Comparison of ENCODE assay signal across 17 mouse cellular contexts in genomic region chr5:111848917-111849316, GRCm38 (mm10).
DNase-seq lines count a peak whose midpoint lies in the region; ATAC-seq and TF ChIP-seq lines count a peak whose summit lies in the region.
"Had no signal": no experiment of that assay in that cellular context is flagged by ENCODE, and none has a peak within 500 bp of the region (broad histone marks: within the 10 kb centered on the region; RNA-seq: fewer than 3 reads in every experiment).

No protein-coding gene starts in this region.

- peak; percentile 29; the same call in 1 of the 2 replicates for TF ChIP-seq CTCF in kidney, postnatal 0 days (IDR thresholded peaks at IDR 0.05; ENCODE audit: low read depth)

- ATAC-seq in kidney, postnatal 0 days (replicated peaks; ENCODE audit: low FRiP score, low read depth), result no peak
- ATAC-seq in kidney, embryonic 16.5 days (ENCODE audit: low FRiP score, low TSS enrichment), result no peak
- ATAC-seq: intestine, embryonic 16.5 days had no signal

- H3K27ac ChIP-seq in kidney, postnatal 0 days, result no peak overlapping the region
- no peak overlapping the region for H3K27ac ChIP-seq in kidney, embryonic 16.5 days (ENCODE audit: low read length)
- H3K27ac ChIP-seq: embryonic facial prominence, embryonic 13.5 days; heart, embryonic 13.5 days; hindbrain, embryonic 10.5 days; liver, embryonic 15.5 days had no signal

- WGBS in kidney, postnatal 0 days, result 82% methylated on average over 9 of the region's 10 CpGs
- WGBS in kidney, embryonic 16.5 days, result 86% methylated on average over 9 of the region's 10 CpGs

- no peaks in the 10 kb centered on the region for H3K36me3 ChIP-seq in kidney, postnatal 0 days (ENCODE audit: insufficient read depth, low read length)
- no peaks in the 10 kb centered on the region for H3K36me3 ChIP-seq in kidney, embryonic 16.5 days (ENCODE audit: insufficient read depth, low read length)
- H3K36me3 ChIP-seq: embryonic facial prominence, embryonic 13.5 days; heart, embryonic 13.5 days; hindbrain, embryonic 10.5 days; liver, embryonic 15.5 days had no signal

- no peak overlapping the region for H3K4me2 ChIP-seq in kidney, postnatal 0 days (ENCODE audit: low read length)
- no peak overlapping the region for H3K4me2 ChIP-seq in kidney, embryonic 16.5 days (replicated peaks; ENCODE audit: low read depth, low read length)
- H3K4me2 ChIP-seq: embryonic facial prominence, embryonic 13.5 days; heart, embryonic 13.5 days; liver, embryonic 15.5 days; midbrain, embryonic 11.5 days had no signal

- DNase-seq in adrenal gland, postnatal 14 days, result peak; percentile 14
- DNase-seq in adrenal gland, adult (ENCODE audit: inconsistent age in 2 of 2, low spot score in 1 of 2), result no peak
- no peak for DNase-seq in kidney, postnatal 0 days (ENCODE audit: low spot score)
- DNase-seq in thymus, postnatal 4 days, result peak; percentile 32
- DNase-seq in thymus, postnatal 10 days (ENCODE audit: low spot score in 2 of 2), result no peak
- no peak for DNase-seq in kidney, adult 11 months
- no peak for DNase-seq in Muller cell, postnatal 12 days (ENCODE audit: inconsistent ontology term)
- DNase-seq: cerebellum, adult 11-12 months; lung, postnatal 36 days had no signal

- H3K9ac ChIP-seq in kidney, postnatal 0 days (ENCODE audit: low read depth, low read length), result no peak overlapping the region
- no peak overlapping the region for H3K9ac ChIP-seq in kidney, embryonic 16.5 days (replicated peaks; ENCODE audit: low read length)
- H3K9ac ChIP-seq: embryonic facial prominence, embryonic 13.5 days; heart, embryonic 13.5 days; liver, embryonic 15.5 days had no signal

- H3K9me3 ChIP-seq in kidney, postnatal 0 days (replicated peaks; ENCODE audit: low read length), result no peaks in the 10 kb centered on the region
- no peaks in the 10 kb centered on the region for H3K9me3 ChIP-seq in kidney, embryonic 16.5 days (ENCODE audit: low read length)
- H3K9me3 ChIP-seq: embryonic facial prominence, embryonic 13.5 days; heart, embryonic 13.5 days; hindbrain, embryonic 10.5 days; liver, embryonic 15.5 days had no signal

- 0 out of 2 replicates have a peak, but pooled peaks cover 4% of the 10 kb centered on the region for H3K27me3 ChIP-seq in kidney, postnatal 0 days (ENCODE audit: insufficient read depth, low read length)
- H3K27me3 ChIP-seq in kidney, embryonic 16.5 days (ENCODE audit: insufficient read depth, low read length), result peaks cover 2% of the 10 kb centered on the region; the same call in 1 of the 2 replicates
- H3K27me3 ChIP-seq: liver, embryonic 15.5 days had no signal

- H3K4me3 ChIP-seq in kidney, postnatal 0 days (replicated peaks; ENCODE audit: low read depth, low read length), result no peak overlapping the region
- H3K4me3 ChIP-seq in kidney, embryonic 16.5 days (ENCODE audit: low read length), result no peak overlapping the region
- H3K4me3 ChIP-seq: embryonic facial prominence, embryonic 13.5 days; heart, embryonic 13.5 days; hindbrain, embryonic 10.5 days; liver, embryonic 15.5 days; myocyte had no signal

- H3K4me1 ChIP-seq in kidney, postnatal 0 days (replicated peaks; ENCODE audit: insufficient read depth, low read length), result no peaks in the 10 kb centered on the region
- 0 out of 2 replicates have a peak, but pooled peaks cover 3% of the 10 kb centered on the region for H3K4me1 ChIP-seq in kidney, embryonic 16.5 days (ENCODE audit: insufficient read depth, low read length)
- H3K4me1 ChIP-seq: liver, embryonic 15.5 days had no signal

Comparison
In these comparisons a context has a peak if more than half of its experiments do, and no peak if none do; other contexts are left out.
1. DNase-seq: peak in adrenal gland, postnatal 14 days (single experiment) and thymus, postnatal 4 days (single experiment); none in adrenal gland, adult (0 of 2), kidney, postnatal 0 days (single experiment), thymus, postnatal 10 days (0 of 2), kidney, adult 11 months (single experiment) and Muller cell, postnatal 12 days (single experiment).